Mouse (Mus musculus): ENCODE results near the gene Ubtf.

The Ubtf gene

DNA sequence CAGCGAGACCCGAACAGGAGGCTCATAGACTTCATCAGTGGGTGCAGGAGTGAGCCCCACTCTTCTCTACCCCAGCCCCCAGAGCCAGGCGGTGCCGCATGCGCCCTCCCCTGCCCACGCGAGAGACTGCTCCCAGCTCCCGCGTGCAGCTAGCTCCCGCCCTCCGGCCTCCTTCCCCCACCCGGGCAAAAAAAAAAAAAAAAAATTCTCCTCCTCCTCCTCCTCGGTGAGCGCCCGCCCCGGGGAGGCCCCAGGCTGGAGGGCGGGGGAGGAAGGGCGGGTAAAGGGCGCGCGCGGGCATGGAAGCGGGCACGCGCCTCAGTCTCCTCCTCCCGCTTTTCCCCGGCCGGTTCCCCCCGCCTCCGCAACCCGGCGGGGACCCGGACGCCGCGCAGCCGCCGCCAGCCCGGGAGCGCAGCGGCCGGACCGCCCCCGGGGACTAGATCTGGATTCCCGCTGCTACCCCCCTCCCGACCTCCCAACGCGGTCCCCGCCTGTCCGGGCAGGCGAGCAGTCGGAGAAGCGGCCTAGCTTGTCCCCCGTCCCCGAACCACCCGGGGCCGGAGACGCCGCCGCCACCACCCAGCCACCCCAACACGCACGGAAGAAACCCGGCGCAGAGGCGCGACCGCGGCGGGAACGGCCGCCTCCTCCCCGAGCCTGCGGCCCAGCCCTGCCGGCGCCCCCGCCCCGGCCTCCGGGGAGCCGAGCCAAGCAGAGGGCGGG is 2.8 kb downstream of the Ubtf start:
- DNase-seq, result peak; percentile 90

GRCm38 (mm10) chr11:102315690-102316571 is 3.6 kb downstream of the Ubtf start:
- peak; percentile 62 for DNase-seq

- peak; percentile 28 for DNase-seq
Observed at GRCm38 (mm10) chr11:102314321-102314720, 5.2 kb downstream of the Ubtf start.

DNA sequence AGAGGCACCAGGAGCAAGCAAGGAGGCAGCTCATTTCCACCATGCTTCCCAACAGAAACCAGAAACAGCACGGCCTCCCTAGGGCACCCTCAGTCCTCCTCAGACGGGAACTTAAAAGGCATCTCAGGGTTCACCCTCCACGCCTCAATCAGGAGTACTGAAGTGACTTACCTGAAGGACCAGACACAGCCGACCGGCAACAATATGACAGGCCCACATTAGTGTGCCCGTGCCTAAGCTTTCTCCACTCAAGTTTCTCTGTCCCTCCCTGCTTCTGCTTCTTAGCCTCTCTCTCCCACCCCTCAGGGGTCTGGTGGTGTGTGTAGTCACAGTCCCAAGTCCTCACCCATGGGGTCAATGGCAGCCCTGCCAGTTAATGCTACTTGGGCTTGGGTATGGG is 7.0 kb downstream of the Ubtf start:
- no peak for DNase-seq

DNA sequence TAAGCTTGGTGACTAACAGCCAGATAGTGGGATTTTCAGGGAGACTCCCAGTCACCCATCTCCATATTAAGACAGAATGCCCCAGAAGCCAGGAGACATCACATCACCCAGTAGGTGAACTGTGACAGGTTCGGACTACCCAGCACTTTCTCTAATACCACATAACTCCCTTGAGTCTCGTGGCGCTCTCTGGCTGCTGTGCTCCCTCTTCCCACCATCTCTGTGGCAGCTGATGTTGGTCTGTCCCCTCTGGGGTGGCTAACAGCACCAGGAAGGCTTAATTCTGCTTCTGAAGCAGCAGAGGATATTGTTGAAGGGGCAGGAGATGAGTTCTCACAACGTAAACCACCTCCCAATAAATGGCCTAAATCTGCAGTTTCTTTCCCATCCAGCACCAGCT is 7.6 kb downstream of the Ubtf start:
- no peak for DNase-seq

- DNase-seq, result peak; percentile 64
Observed at GRCm38 (mm10) chr11:102310768-102311695, 8.5 kb downstream of the Ubtf start.

- DNase-seq, result peak; percentile 62
Observed at GRCm38 (mm10) chr11:102309821-102310617, 9.5 kb downstream of the Ubtf start.

DNA sequence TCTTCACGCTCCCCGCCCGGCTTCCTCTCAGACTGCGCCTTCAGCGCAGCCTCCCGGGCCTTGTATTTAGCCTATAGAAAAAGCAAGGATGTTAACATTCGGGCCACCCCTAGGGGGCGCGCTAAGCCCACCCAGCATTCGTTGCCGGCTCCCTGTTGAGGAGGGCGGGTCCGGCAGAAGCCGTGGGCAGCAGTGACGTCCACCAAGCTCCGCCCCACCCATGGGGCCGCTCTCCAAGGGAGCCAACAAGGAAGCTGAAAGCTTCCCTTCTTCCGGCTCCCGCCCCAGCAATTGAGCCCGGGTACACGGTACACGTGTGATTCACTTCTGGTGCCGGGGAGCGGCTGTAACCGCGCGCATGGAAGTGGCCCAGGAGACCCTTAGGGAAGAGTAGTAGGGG is 10.6 kb downstream of the Ubtf start:
- peak; percentile 93 for DNase-seq

DNA sequence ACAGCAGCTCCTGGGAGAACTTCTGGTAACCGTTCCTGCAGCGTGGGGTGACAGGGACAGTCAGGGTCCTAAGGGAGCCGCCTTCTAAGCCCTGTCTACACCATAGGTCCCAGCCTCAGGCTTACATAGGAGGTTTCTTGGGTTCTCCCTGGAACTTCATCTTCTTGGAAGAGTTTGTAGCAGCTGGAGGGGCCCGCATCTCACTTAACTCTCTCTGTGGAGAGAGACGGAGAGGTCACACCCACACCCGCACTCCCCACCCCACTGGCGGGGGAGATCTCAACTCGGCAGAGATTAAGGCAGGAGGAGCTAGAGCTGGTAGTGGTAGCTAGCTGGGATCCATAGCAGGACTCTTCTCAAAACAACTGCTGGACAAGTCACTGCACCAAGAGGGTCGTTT is 11.4 kb downstream of the Ubtf start:
- DNase-seq, result peak; percentile 50

DNA sequence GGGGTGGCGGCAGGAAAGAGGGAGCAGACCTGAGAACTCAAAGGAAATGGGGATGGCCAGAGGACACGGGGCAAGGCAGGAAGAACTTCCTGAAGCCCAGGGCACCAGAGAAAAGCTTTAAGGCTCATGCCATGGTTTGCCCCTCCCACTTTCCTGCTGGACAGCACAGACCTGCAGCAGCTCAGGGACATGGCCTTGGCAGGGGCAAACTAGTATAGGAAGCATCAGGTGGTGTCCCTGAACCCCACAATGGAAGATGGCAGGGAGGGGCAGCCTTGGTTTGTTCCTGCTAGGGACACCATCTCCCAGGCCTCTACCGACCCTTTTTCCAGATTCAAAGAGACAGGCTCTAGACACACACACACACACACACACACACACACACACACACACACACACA is 14.2 kb downstream of the Ubtf start:
- DNase-seq, result peak; percentile 33

DNA sequence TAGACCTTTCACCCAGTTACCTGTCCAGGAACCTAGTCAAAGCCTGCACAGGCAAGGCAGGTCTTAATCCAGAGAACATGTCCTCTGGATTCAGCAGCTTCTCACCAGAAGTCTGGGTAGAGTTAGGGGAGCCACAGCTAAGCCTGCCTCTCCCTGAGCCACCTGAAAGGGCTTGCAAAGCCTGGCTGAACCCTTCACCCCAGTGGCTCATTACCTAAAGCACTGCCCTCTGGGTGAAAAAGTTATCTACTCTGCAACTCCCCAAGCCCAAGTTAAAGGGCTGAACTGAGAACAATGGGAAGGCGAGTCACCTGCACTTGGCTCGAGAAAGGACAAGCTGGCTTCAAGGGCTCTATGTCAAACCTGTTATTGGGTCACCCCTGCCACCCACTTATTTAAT is 15.4 kb downstream of the Ubtf start:
- DNase-seq, result no peak

- no peak for DNase-seq
Observed at GRCm38 (mm10) chr11:102299839-102300238, 19.7 kb downstream of the Ubtf start.

DNA sequence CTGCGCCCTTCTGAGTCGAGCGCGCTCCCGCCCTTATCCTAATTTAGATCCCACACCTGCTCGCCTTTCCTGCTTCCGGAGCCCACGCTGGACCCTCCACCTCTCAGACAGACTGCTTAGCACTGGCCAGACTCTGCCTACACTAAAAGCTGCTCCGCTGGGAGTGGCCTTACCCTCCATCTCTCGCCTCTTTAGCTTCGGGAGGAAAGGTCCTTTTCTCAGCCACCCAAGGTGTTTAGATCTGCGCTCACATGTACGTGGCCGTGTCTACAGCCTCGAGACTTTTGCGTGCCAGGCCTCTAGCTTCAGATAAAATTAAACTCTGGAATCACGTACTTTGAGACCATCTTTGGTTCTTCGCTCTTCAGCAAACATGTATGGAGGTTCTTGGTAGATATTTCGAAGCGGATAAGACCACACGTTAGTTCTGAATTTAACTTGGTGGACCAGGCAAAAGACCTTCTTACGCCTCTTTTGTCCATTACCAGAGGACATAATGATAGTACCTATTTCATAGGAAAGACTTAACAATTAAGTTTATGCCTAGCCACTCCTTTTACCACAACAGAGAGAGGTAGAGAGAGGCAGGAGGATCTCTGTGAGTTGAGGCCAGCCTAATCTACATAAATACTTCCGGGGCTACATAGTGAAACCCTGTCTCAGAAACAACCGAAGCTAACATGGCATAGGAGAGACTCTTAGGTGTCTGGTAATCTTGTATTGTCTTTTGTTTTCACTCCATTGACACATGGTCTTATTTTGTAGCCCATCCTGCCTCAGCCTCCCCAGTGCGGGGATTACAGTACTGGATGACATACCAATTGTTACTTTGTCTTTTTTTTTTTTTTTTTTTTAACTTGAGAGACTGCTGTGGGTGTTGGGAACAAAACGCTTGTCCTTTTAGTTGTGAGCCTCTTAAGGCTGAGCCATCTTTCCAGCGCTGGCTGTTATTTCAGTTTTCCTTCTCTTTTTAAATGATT is 21.7 kb downstream of the Ubtf start:
- no peak for DNase-seq

- peak; percentile 99 for DNase-seq
Observed at GRCm38 (mm10) chr11:102296491-102297472, 22.8 kb downstream of the Ubtf start, which contains the start of gene Atxn7l3. TSS of gene Atxn7l3 (minus strand) at chr11:102296631.

DNA sequence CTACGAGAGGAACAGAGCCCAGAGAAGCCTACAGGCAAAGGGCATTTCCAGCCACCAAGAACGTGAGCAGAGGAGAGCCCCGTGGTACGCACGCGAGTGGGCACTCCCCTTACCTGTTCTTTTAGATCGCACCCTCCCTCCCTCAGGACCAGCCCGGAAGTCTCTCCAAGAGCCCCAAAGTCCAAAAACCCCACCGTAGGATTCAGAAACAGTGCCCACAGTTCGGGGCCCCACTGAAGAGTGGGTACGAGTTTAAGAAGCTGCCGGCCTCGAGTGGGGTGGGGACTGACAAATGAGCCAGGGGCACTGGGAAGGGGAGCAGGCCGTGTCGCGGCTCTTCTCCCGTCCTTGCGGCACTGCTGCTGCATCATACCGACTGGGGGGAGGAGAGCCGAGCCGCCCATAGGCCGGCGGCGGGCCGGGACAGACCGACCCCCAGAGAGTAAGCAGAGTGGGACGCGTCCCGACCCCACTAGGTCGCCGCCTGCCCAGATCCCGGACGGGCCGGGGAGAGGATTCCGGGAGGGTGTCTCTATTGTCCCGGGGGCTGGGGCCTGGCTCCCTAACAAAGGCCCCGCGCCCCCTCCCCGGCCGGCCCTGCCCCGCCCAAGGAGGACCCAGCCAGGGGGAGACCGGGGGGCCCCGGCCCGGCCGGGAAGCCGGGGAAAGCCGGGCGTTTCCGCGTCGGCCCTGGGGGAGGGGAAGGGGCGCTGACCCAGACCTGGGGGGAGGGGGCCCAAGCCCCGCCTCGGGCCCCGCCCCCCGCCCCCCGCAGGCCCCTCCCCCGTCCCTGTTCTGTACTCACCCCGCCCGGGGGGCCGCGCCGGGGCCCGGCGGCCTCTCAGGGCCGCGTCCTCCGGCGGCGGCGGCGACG is 23.7 kb downstream of the Ubtf start:
- DNase-seq, result peak; percentile 71

DNA sequence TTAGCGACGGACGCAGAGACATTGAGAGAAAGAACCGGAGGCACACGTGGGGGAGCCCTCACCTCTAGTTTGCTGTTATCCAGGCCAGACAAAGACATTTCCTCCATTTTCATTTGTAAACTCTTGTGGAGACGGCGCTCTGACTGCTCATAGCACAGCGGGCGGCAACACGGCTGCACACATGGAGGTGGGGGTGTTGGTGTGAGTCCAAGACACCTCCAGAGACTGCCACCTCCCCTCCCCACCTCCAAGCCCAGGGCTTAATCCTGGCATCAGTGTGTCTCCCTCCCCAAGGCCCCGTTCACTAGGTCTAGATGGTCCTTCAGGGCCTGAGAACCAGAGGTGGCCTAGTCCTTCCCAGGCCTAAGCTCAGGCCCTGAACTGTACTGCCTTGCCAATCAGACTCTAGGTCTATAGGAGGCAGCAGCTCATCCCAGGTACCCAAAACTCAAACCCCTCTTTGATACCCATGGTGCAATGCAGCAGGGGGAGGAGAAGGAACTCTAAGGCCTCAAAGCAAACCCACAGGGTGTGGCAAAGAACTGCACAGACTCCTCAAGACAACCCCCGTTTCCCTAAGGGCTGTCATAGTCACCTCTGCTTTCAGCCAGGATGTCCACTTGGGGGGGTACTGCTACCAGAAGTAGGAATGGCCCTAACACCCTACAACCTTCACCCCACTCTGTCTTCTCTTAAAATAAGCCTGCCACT is 24.5 kb downstream of the Ubtf start:
- DNase-seq, result peak; percentile 68

- peak; percentile 27 for DNase-seq
Observed at GRCm38 (mm10) chr11:102294416-102294815, 25.1 kb downstream of the Ubtf start.

- peak; percentile 51 for DNase-seq
Observed at GRCm38 (mm10) chr11:102293971-102294370, 25.6 kb downstream of the Ubtf start.

Measured in cerebellum, adult 11-12 months (tissue).